Mouse (Mus musculus): ENCODE results near the gene Akap2.

The Akap2 gene

DNA sequence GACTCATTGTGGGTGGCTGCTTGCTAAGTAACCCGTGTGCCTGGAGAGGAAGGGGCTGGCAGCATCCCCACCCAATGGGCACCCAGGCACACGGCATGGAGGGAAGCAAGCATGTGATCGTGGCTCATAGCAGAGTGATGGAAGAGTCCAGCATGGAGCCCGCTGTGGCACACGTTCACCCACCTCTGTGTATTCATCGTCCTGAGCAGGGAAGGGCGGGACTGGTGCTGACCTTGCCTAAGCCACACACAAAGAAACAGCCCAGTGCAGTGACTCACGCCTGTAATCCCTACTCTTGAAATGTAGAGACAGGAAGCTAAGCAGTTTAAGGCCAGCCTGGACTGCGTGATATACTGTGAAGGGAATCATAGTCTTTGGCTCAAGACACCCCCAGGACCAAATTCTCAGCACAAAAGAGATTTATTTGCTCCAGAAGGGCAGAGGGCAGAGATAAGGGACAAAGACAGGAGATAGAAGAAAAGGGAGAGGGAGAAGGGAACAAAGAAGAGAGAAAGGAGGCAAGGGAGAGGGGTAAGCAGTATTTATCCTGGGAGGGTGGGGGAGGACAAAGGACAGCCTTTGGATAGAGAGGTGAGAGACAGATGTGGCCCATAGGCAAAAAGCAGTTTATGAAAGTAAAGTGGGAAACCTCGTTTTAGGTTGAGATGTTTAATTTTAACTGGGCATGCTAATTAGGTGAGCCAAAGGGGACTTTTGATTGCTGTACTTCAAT lies 81.0 kb downstream of the Akap2 start:
- no peak for DNase-seq

DNA sequence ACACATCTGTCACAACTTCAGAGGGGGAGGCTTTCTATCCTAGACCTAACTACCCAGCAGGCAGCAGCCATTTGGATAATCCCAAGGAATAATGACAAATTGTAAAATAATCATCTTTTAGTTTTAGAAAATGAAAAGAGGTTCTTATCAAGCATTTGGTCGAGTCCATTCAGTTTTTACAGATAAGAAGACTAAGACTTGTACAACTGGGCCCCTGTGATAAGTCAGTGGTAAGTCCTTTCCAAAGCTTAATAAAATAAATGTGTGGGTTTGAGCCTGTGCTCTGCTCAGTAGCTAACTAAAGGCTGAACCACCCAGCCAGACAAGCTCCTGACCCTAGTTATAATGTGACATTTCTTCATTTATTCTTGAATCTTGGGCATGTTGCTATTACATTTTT lies 81.8 kb downstream of the Akap2 start:
- no peak for DNase-seq

DNA sequence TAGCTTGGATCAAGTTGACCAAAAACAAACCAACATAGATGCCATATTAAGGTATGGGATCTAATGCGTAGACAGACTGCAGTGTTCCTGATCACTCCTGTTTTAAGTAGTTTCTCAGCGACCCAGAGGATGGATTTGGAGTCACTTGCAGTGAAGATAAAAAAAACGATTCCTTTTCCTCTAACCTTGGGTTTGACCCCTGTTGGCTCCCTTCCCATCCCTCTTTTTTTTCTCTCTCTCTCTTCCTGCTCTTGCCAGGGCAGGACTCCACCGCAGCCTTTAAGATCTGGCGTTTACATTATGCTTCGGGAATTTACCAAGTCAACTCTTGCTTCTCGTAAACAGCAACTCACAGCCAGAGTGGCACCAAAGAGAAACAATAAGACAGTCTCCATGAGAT lies 83.8 kb downstream of the Akap2 start:
- no peak for DNase-seq

DNA sequence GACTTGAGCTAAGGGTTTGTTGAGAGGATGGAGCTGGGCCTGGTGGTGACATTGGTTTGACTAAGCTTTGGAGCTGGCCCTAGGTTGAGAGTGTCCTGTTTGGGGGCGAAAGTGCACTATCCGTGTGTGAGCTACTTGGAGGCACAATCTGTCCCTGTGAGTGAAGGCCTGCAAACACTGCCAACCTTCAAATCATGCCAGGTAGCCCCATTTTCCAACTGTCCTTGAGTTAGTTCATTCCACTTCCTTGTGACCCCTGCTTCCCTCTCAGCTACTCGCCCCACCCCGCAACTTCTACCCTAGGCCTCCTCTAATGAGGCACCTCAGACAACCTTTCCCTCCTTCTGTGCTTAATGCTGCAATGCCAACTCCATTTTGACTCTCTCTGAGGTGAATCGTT lies 84.5 kb downstream of the Akap2 start:
- no peak for DNase-seq

DNA sequence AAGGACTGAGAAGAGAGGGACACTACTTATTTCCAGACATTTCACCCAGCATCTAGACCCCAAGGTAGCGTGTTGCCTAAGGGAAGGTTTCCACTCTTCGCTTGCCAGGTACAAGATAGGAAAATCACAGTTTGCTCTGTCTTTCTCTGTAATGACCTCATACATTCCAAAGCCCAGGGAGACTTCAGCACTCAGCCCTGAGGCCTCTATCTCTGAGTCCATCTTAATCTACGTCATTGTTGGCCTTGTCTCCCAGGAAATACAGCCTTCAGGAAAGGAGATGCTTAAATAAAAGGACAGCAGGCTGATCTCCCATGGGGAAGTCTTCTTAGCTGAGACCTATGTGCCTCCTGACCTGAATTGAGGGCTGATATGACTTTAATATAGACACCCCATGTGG lies 85.0 kb downstream of the Akap2 start:
- DNase-seq: no peak

DNA sequence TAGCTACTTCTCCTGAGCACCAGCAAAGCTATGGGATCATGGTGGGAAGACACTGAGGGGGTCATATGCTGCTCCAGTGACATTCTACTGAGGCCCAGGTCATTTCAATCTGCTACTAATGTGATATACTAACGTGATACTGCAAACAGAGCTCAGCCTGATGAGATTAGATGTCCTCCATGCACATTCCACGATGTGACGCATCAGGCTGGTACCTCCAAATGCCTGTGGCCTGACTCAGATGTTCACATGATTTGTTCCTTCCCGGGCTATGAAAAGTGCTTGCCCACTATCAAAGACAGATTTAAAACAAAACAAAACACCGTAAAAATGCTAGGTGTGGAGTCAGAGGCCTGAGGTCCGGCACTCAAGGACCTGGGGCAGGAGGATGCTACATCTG lies 87.4 kb downstream of the Akap2 start:
- no peak for DNase-seq

DNA sequence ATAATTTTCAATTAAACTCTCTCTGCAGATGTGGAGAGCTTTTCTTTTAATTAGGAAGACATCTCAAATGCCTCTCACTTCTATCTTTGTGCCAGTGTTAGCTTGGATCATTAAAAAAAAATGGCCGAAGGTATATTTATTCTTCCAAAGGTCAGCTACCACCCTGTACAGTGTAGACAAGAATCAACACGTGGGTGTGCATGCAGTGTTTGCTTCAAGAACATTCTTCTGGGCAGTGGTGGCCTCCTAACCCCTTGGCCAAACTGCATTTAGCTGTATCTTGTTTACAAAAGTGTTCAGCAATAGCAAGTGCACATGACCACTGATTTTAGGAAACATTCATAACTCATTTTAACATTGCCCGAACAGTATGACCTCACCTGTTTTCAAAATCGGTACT lies 92.0 kb downstream of the Akap2 start:
- DNase-seq: no peak

DNA sequence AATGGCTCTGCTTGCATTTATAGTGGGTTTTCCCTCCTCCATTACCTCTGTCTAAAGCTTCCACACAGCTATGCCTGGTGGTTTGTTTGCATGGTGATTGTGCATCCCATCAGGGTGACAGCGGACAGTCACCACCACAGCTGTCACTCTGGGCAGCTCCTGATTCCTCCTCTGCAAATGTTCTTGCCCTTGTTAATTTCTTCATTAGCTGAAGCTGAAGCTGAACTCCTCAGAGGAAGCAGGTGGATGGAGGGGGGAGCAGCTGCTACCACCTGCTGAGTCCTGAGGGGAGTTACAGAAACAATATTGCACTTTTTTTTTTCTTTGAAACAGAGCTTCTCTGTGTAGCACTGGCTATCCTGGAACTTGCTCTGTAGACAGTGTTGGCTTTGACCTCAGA lies 94.6 kb downstream of the Akap2 start:
- DNase-seq: no peak

DNA sequence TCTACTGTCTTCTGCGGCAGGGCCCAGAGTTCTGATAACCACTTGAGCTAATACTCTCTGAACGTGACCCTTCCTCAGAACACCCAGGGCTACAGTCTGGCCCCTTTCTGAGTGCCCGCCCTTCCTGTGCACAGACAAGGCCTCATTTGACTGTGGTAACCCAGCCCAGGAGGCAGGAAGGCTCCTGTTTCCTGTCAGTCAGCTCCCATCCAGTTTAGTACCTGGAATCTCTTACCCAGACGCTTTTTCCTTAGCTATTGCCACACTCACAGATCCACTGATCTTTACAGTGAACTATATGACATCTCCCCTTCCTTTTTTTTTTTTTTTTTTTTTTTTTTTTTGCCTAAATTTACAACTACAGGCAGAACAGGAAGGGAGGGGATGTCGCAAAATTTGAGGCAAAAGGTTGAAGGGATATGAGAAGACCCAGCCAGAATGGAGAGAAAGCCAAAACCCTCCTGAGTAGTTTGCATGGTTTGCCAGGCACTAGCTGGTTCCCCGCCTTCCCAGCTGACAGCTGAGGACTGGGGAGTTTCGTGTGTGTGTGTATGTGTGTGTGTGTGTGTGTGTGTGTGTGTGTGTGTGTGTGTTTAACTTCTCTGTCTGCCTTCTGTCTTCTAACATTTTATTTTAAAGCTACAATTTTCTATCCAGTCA lies 95.6 kb downstream of the Akap2 start:
- no peak for DNase-seq

DNA sequence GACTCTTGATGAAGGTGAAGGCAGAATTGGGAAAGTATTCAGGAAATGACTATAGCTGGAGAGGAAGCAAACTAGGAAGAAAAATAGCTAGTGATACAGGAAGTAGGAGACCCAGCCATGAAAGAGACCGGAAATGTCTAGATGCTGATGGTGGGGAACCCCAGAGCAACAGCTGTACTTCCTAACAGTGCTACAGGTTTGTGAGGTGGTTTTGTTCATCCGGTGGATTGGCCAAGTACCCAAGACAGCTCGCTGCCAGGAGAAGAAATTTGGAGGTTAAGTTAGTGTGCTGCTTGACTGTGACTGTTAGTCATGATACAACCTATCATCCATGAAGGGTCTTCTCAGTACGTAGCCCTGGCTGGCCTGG lies 96.1 kb downstream of the Akap2 start:
- no peak for DNase-seq

DNA sequence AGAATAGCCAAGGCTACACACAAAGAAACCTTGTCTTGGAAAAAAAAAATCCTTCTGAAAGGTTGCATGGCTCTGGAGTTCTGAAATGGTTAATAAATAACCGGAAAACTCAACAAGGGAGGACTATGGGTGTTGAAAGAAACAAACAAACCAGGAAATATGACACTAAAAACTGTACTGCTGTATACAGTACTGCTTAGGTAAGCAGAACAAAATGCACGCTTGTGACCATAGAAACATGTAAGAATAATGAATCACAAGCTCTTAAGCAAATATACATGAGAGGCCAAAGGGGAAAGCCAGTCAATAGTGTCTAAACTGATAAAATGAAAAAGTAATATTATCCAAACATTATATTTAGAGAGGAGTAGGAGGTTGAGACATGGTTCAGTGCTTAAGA lies 97.9 kb downstream of the Akap2 start:
- DNase-seq: no peak

DNA sequence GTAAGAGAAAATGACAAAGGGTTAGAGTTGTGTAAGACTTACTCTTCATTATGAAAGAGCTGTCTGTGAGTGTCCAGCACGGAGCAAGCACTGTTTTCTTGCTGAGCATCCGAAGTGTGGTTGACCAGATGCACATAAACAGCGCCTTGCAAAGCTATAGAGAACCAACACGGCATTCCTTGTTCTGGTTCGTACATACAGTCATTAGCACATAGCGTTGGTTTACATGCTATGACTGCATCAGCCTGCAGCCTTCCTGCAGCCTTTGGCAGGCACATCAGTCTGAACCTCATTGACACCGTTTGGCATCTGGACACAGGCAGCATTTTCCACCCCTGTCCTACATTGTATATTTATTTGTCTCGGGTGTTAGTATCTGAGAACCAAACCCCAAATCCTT lies 98.7 kb downstream of the Akap2 start:
- DNase-seq: no peak

DNA sequence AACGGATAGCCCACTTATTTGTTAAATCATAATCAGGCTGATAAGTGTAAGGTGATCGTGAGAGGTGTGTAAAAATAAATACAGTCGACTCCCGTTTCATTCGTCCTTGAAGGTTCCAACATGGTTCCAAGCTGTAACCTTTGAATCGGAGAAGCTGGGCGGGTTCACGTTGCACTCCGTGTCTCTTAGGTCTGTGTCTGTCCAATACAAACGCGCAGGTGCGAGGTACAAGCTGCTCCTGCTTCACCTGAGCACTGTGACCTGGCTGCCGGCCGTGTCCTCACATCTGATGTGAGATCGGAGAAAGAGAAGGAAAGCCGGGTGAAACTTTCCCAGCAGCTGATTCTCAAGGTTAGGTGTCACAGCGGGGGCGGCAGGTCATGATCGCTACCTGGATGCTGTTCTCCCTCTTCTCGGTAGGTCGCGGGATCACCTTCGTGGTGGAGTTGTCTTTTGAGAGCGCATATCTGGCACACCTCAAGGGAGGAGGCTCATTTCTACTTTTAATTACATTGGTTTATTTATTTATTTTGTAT lies 103.5 kb downstream of the Akap2 start:
- no peak for DNase-seq

DNA sequence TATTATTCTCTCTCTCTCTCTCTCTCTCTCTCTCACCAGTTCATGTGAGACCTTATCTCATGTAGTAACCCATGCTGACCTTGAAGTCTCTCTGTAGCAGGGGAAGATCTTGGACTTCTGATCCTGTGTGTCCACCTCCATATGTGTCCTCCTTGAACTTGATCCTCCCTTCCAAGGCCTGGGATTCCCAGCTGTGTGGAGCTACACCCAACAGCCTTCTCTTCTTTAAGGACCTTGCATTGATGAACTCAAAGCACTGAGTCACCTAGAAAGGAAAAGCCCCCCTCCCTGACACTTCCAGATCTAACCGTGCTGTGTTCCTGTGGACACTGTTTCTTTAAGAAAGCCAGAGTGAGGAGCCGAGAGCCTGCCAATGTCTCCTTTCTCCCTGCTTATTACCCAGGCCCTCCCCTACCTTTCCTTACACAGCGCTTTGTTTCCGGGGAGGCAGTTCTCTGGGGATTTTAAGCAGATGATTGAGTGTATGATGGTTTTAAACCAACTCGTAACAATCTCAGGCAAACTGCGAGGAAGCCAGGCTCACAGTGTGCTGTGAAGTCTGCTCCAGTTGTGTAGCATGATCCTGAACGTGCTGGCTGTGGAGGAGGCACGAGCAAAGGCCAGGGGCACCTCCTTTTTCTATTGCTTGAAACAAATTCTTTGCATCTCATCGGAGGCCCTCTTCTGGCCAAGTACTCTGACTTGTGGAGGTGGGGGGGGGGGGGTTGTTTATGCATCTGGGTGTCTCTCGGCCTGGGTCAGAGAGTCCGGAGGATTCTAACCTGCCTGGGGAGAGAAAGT lies 104.3 kb downstream of the Akap2 start:
- no peak for DNase-seq

DNA sequence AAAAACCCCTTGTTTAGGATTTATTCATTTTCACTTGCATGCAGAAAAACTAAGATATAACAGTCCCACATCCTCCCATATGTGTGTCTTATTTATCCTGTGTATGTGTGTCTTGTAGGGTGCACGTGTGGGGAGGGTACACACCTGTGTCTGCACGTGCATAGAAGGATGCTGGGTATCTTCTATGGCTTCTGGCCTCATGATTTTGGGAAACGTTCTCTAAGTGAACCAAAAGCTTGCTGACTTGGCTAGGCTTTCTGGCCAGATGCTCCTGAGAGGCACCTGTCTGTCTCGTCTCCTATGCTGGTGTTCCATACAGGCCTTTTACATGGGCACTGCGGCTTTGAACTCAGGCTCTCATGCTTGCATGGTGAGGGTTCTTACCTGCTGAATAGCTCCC lies 105.2 kb downstream of the Akap2 start:
- no peak for DNase-seq

DNA sequence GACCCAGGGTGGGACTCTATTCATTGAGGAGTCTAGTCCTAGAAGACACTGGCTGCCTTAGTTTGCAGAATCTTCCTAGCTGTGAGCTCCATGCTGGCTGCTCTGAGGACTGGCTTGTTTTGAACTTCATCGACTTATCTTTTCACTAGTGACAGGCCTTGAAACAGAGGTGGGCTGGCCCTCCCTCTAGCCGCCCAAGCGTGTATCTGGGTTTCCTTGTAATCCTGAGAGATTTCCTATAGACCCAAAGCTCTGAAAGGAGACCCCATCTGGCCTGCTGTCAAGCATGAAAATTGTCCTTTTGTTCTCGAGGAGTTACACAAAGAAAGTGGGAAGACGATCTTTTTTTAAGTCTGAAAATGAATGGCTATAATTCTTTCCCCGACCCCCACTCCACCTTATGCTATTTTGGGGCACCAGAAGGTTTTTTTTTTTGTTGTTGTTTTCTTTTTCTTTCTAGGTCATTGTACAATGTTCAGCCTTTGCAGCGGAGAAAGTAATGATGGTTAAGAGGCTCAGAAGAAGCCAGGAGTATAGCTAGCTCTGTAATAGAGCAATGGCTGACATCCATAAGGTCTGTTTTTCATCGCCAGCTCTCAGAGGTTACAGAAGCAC lies 107.3 kb downstream of the Akap2 start:
- DNase-seq: no peak

DNA sequence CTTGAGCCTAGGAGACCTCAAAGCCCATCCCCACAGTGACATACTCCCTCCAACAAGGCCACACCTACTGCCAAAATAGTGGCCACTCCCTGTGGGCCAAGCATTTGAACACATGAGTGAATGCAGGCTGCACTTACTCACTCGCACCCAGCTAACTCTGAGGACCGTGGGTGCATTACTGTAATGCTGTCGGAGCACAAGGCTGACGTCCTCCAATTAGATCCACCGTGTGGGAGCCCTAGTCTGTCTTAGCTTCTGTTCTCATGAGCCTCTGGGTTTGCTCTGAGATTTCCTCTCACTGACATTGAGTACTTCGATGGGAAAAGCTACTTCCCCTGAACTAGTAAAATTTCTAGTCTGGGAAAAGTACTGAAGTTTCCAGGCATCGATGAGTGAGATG lies 108.8 kb downstream of the Akap2 start:
- no peak for DNase-seq

DNA sequence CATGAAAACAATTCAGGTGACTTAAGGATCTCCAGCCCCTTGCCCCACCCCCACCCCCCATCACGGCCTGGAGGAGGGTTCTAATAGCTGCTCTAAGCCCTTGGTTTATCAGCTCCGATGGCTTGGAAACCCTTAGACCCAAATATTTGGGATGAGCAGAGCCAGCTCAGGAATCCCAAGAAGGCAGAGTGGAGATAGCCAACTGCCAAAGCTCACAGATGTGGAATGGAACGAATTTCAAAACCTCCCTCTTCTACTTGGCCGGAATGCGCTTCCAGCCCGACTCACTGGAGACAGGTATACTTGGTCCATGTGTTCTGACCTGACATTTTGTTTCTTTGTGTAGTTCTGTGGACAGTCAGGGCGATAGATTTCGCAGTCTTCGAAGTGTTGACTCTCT lies 111.7 kb downstream of the Akap2 start:
- no peak for DNase-seq

DNA sequence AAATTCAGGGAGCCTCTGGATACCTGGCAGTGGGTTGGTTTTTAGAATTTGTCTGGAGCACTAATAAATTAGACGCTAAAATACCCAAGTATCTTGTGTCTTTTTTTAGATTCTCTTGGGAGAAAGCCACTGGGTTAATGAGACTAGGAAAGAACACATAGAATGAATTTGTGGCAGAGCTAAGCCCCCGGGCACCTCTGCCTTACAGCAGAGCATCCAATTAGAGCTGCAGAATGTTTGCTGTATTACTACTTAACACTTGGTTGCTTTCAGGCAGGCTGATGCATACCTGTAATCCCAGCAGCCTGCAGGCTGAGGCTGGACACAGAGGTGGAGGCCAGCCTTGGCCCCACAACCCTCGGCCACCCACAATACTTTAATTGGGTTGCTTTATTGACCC lies 112.3 kb downstream of the Akap2 start:
- no peak for DNase-seq

DNA sequence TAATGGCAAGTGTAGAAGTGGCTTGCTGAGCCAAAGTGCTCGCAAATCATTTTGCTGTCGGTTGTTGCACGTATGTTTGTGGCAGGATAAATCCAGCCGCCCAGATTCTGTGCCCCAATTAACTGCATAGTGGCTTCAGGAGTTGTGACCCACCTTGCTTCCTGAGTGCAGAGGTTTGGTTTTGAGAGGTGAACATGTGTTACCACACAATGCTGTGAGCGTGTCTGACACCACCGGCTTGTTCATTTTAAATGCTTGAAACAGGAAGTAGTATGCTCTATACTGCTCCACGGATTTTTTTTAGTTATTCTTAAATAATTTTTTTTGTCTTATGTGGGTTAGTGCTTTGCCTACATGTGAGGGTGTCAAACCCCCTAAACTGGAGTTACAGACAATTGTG lies 114.9 kb downstream of the Akap2 start:
- no peak for DNase-seq

DNA sequence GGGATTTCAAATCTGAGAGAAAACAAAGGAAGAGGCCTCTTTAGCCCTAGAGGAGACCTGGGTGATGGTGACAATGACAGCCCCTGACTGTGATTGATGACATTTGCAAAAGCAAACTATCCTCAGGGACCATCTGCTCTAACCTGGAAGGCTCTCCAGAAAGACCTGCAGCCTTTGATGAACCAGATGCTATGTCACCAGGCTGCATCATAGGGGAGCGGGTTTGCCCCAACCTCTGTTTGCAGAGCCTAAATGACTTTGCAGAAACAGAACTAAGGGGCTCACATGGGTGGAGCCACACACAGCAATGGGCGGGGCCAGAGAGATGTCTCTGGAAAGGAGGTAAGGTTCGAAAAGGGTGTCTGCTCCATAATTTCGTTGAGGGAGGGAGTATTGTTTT lies 115.6 kb downstream of the Akap2 start:
- DNase-seq: no peak

DNA sequence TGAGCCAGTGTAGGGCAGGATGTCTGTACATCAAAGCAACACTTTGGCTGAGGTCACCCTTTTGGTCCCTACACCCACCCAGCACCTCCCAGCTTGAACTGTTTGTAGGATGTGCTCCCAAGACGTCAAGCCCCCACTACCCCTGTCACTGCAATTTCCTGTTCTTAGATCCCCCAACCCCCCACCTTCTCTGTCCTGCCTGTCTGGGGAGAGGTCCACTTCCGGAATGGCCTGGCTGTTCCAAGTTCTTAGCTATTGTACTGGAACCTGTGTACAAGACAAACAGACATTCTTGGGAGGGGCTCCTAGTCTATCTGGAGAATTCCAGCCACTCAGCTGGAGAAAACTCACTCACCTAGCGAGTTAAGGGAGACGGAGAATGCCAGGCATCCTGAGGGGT lies 116.7 kb downstream of the Akap2 start:
- no peak for DNase-seq

DNA sequence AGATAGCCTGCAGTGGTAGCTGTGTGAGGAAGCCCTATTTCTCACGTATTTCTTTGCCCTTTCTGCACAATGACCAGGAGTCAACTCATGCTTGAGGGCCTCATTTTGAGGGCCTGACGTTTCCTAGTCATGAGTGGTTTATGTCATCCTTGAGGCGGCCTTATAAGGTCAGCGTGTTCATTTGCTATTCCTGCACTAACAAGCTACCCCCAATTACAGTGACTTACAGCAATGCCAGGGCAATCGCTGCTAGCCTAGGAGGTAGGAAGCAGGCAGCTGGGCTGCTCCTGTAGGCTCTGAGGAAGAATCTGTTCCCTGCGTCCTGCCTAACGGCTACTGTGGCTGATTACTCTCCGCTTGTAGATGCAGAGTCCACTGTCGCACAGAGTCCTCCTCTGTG lies 119.6 kb downstream of the Akap2 start:
- no peak for DNase-seq

DNA sequence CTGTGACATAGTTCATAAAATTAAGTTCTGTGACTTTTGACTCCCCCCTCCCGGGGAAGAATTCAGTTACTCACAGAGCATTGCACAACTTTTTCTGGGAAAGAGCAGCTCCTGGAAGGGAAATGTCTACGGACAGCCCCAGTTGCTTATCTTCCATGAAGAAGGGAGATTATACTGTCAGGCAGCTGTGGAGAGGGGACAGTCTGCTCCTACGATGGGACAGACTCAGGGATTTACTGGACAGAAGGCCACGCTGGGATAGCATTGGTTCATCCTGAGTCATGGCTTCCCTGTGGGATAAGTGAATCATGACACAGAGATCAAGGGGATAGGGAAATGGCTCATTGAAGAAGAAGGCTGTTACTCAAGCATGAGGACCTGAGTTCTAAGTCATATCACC lies 121.9 kb downstream of the Akap2 start:
- no peak for DNase-seq

All from cerebellum, adult 11 months (tissue).